Mouse (Mus musculus) midbrain, embryonic 16.5 days (tissue): ENCODE results near the gene Cnnm4. TPM values are rescaled to one million over a fixed set of nuclear protein-coding genes. Genes with fewer than 3 reads are reported as not detected.

Experiments used
- ATAC-seq: fragments of 200-750 bp; cut with Nextera tagmentation; 2 replicates; pipeline ENCODE4 v1.8.0; 2017; ENCODE audit warnings: moderate TSS enrichment
- H3K27ac ChIP-seq: fragments of 300-500 bp; sonication (generic); 2 replicates; pipeline ENCODE4 v1.5.1; 2014; ENCODE audit warnings: mild to moderate bottlenecking, low read length, mixed read lengths
- H3K27me3 ChIP-seq: fragments of 300-500 bp; sonication (generic); 2 replicates; pipeline ENCODE4 v1.6.1; 2014; ENCODE audit warnings: low read depth, low read length, mixed read lengths; ENCODE audit not compliant: control insufficient read depth, insufficient read depth
- H3K36me3 ChIP-seq: fragments of 300-500 bp; sonication (generic); 2 replicates; pipeline ENCODE4 v1.6.1; 2014; ENCODE audit warnings: mild to moderate bottlenecking, low read length, moderate library complexity, mixed read lengths; ENCODE audit not compliant: control insufficient read depth, insufficient read depth
- H3K4me1 ChIP-seq: fragments of 300-500 bp; sonication (generic); 2 replicates; pipeline ENCODE4 v1.6.1; 2014; ENCODE audit warnings: mild to moderate bottlenecking, low read length, mixed read lengths; ENCODE audit not compliant: control insufficient read depth, insufficient read depth
- H3K4me2 ChIP-seq: fragments of 300-500 bp; sonication (generic); 2 replicates; pipeline ENCODE4 v1.6.1; 2014; ENCODE audit warnings: mild to moderate bottlenecking, low read length, mixed read lengths
- H3K4me3 ChIP-seq: fragments of 300-500 bp; sonication (generic); 2 replicates; pipeline ENCODE4 v1.5.1; 2014; ENCODE audit warnings: low read depth, mild to moderate bottlenecking, low read length, moderate library complexity, mixed read lengths
- H3K9ac ChIP-seq: fragments of 300-500 bp; sonication (generic); 2 replicates; pipeline ENCODE4 v1.6.1; 2014; ENCODE audit warnings: low read depth, low read length, mixed read lengths
- H3K9me3 ChIP-seq: fragments of 300-500 bp; sonication (generic); replicated peaks from 2 replicates; pipeline ENCODE4 v1.6.1; 2014; ENCODE audit warnings: mild to moderate bottlenecking, low read length, mixed read lengths; ENCODE audit not compliant: control insufficient read depth, poor library complexity, severe bottlenecking
- WGBS: fragments of 180-500 bp; shearing (Covaris S2); extraction: QIAGEN DNeasy Blood & Tissue Kit; methylation state at CpG from one replicate; pipeline ENCODE4 v1.1.7; 2014; 5-methylcytosine and 5-hydroxymethylcytosine counted together
- polyA plus RNA-seq: library from polyadenylated mRNA; unstranded; fragments of >200 nt; fragmentation: Nextera tagmentation; extraction: Ambion mirVana; gene quantifications from 2 replicates; pipeline ENCODE4 v1.2.1, GENCODE M21; 2015

Gene Cnnm4
- polyA plus RNA-seq: 9.8 and 11.5 TPM in 2 replicates

GRCm38 (mm10) chr1:36471181-36472105 is at the start of gene Cnnm4:
Gene Cnnm4 (plus strand): TSS chr1:36471620.
- Histone ChIP-seq H3K9me3 (no peaks in the 10 kb centered on the region), H3K4me1 (peaks cover 49% of the 10 kb centered on the region), H3K27ac (peak within 1 kb of the TSS; percentile 67), H3K4me2 (peak within 1 kb of the TSS; percentile 80), H3K4me3 (peak within 1 kb of the TSS; percentile 76), H3K9ac (peak within 1 kb of the TSS; percentile 83), H3K36me3 (no peaks in the 10 kb centered on the region), H3K27me3 (no peaks in the 10 kb centered on the region)
- under 1% methylated on average over 67 of the region's 98 CpGs for WGBS
- peak; percentile 89 for ATAC-seq

GRCm38 (mm10) chr1:36429511-36429910 is 41.9 kb upstream of the Cnnm4 start:
- no peaks in the 10 kb centered on the region for H3K4me1 ChIP-seq
- WGBS: 88% methylated on average over 2 of the region's 2 CpGs
- no peaks in the 10 kb centered on the region for H3K27me3 ChIP-seq
- H3K9me3 ChIP-seq: no peaks in the 10 kb centered on the region
- ATAC-seq: no peak
- H3K36me3 ChIP-seq: peaks cover 45% of the 10 kb centered on the region
- H3K4me2 ChIP-seq: no peak overlapping the region
- no peak overlapping the region for H3K9ac ChIP-seq
- no peak overlapping the region for H3K4me3 ChIP-seq
- H3K27ac ChIP-seq: no peak overlapping the region

DNA sequence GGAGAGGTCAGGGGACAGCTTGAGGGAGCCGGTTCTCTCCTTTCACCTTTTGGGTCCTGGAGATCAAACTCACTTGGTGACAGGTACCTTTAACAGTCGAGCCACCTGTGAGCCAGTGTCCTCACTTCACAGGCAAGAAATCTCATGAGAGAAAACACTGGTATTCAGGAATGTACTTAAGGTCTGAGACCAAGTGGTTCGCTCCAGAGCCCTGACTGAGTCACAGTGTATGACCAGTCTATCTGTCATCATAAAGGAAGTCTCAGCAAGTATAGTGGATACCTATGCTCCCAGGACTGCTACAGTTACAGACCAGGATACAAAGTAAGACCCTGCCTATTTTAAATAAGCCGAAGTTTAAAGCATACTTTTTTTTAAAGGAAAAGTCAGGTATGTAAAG is 38.4 kb upstream of the Cnnm4 start:
- no peak for ATAC-seq
- Histone ChIP-seq H3K27ac (no peak overlapping the region), H3K9me3 (no peaks in the 10 kb centered on the region), H3K4me3 (no peak overlapping the region), H3K4me2 (no peak overlapping the region), H3K4me1 (no peaks in the 10 kb centered on the region), H3K9ac (no peak overlapping the region), H3K36me3 (peaks cover 39% of the 10 kb centered on the region), H3K27me3 (no peaks in the 10 kb centered on the region)
- WGBS: 91% methylated on average over 4 of the region's 4 CpGs

GRCm38 (mm10) chr1:36433616-36434015 is 37.8 kb upstream of the Cnnm4 start:
- 96% methylated on average over 3 of the region's 3 CpGs for WGBS
- ATAC-seq: no peak
- H3K36me3 ChIP-seq: peaks cover 36% of the 10 kb centered on the region

DNA sequence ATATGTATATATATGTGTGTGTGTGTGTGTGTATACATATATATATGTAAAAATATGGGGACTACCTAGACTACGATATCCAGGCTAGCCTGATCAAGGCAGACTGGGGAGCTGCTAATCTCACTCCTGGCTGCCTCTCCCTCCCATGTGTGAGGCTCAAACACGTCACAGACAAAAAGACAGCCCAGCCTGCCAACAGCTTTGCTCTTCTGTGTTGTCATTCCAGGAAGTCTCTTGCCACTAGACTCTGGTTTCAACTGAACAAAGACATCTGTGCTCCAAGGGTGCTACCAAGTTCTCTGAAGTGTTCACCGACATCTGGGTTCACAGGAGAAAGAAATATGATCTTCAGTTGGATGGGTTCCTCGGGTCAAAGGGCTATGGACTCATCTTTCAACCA is 36.3 kb upstream of the Cnnm4 start:
- no peak for ATAC-seq
- H3K27me3 ChIP-seq: no peaks in the 10 kb centered on the region
- no peaks in the 10 kb centered on the region for H3K9me3 ChIP-seq
- H3K36me3 ChIP-seq: peaks cover 36% of the 10 kb centered on the region
- H3K4me2 ChIP-seq: no peak overlapping the region
- H3K4me3 ChIP-seq: no peak overlapping the region
- no peaks in the 10 kb centered on the region for H3K4me1 ChIP-seq
- no peak overlapping the region for H3K27ac ChIP-seq
- no peak overlapping the region for H3K9ac ChIP-seq
- WGBS: 80% methylated on average over 4 of the region's 4 CpGs

More at GRCm38 (mm10) chr1:36433616-36434015, 37.8 kb upstream of the Cnnm4 start:
- H3K27me3 ChIP-seq: no peaks in the 10 kb centered on the region
- H3K4me3 ChIP-seq: no peak overlapping the region
- H3K4me1 ChIP-seq: no peaks in the 10 kb centered on the region
- no peaks in the 10 kb centered on the region for H3K9me3 ChIP-seq
- H3K27ac ChIP-seq: no peak overlapping the region
- H3K9ac ChIP-seq: no peak overlapping the region
- no peak overlapping the region for H3K4me2 ChIP-seq

DNA sequence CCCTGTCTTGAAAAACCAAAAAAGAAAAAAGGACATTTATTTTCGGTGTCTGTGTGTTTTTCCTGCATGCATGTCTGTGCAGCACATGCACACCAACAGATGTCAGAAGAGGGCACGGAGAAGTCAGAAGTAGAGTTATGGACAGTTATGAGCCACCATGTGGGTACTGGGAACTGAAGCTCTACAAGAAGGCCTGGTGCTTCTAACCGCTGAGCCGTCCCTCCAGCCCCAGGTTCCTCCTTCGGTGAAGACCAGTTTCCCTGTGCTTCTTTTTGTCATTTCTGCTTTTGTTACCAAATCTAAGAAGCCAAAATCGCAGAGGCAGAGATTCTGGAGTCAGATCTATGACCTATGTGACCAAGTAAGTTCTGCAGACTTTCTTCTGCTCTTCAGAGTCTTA is 34.9 kb upstream of the Cnnm4 start:
- no peak for ATAC-seq
- H3K27ac ChIP-seq: no peak overlapping the region
- no peaks in the 10 kb centered on the region for H3K27me3 ChIP-seq
- no peaks in the 10 kb centered on the region for H3K4me1 ChIP-seq
- no peaks in the 10 kb centered on the region for H3K9me3 ChIP-seq
- H3K9ac ChIP-seq: no peak overlapping the region
- no peak overlapping the region for H3K4me2 ChIP-seq
- no peak overlapping the region for H3K4me3 ChIP-seq
- WGBS: 98% methylated on average over 6 of the region's 6 CpGs
- peaks cover 31% of the 10 kb centered on the region for H3K36me3 ChIP-seq

DNA sequence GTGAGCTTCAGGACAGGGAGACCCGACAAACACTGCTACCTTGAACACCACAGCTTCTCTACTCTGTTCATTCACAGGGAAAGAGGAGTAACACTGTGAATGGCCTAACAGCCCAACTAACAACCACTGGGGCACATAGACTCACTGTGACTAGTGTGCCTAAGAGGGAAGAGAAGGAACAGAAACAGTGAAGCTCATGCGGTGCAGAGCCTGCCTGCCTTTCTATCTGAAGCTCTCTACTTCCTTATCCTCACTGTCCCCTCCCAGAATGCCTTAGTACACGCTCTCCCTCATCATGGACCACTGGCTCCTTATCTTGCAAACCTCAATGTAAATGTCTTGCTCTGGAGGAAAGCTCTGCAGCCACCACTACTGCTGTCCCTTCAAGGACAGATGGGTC is 34.2 kb upstream of the Cnnm4 start:
- 93% methylated on average over 3 of the region's 3 CpGs for WGBS
- no peak for ATAC-seq

GRCm38 (mm10) chr1:36441101-36441500 is 30.3 kb upstream of the Cnnm4 start:
- H3K9me3 ChIP-seq: no peaks in the 10 kb centered on the region
- H3K4me1 ChIP-seq: peaks cover 12% of the 10 kb centered on the region
- WGBS: 89% methylated on average over 4 of the region's 4 CpGs
- H3K4me3 ChIP-seq: no peak overlapping the region
- no peaks in the 10 kb centered on the region for H3K27me3 ChIP-seq
- H3K4me2 ChIP-seq: no peak overlapping the region
- no peak overlapping the region for H3K27ac ChIP-seq
- no peak overlapping the region for H3K9ac ChIP-seq
- ATAC-seq: no peak
- peaks cover 26% of the 10 kb centered on the region for H3K36me3 ChIP-seq

More for the DNA sequence above, 34.2 kb upstream of the Cnnm4 start:
- Histone ChIP-seq H3K9ac (no peak overlapping the region), H3K27ac (no peak overlapping the region), H3K4me3 (no peak overlapping the region), H3K4me2 (no peak overlapping the region), H3K4me1 (no peaks in the 10 kb centered on the region), H3K27me3 (no peaks in the 10 kb centered on the region), H3K9me3 (no peaks in the 10 kb centered on the region), H3K36me3 (peaks cover 33% of the 10 kb centered on the region)
